Mouse (Mus musculus) heart, embryonic 11.5 days (tissue): ENCODE results near the gene Aftph. TPM values are rescaled to one million over a fixed set of nuclear protein-coding genes. Genes with fewer than 3 reads are reported as not detected.

Source experiments
- ATAC-seq: fragments of 200-750 bp; cut with Nextera tagmentation; replicated peaks from 2 replicates; pipeline ENCODE4 v1.8.0; 2017; ENCODE audit warnings: moderate library complexity; ENCODE audit not compliant: insufficient number of reproducible peaks, low FRiP score, low TSS enrichment
- H3K27ac ChIP-seq: fragments of 300-500 bp; sonication (generic); 2 replicates; pipeline ENCODE4 v1.5.1; 2014; ENCODE audit warnings: mild to moderate bottlenecking, low read depth, low read length
- H3K27me3 ChIP-seq: fragments of 300-500 bp; sonication (generic); 2 replicates; pipeline ENCODE4 v1.6.1; 2014; ENCODE audit warnings: mild to moderate bottlenecking, low read length, mixed read lengths; ENCODE audit not compliant: control insufficient read depth, insufficient read depth
- H3K36me3 ChIP-seq: fragments of 300-500 bp; sonication (generic); 2 replicates; pipeline ENCODE4 v1.6.1; 2014; ENCODE audit warnings: mild to moderate bottlenecking, low read length, moderate library complexity, mixed read lengths; ENCODE audit not compliant: control insufficient read depth, insufficient read depth
- H3K4me1 ChIP-seq: fragments of 300-500 bp; sonication (generic); 2 replicates; pipeline ENCODE4 v1.6.1; 2014; ENCODE audit warnings: low read length; ENCODE audit not compliant: control insufficient read depth, insufficient read depth
- H3K4me2 ChIP-seq: fragments of 300-500 bp; sonication (generic); 2 replicates; pipeline ENCODE4 v1.6.1; 2014; ENCODE audit warnings: mild to moderate bottlenecking, moderate library complexity
- H3K4me3 ChIP-seq: fragments of 300-500 bp; sonication (generic); 2 replicates; pipeline ENCODE4 v1.5.1; 2014; ENCODE audit warnings: low read depth, low read length
- H3K9ac ChIP-seq: fragments of 300-500 bp; sonication (generic); 2 replicates; pipeline ENCODE4 v1.6.1; 2014; ENCODE audit warnings: mild to moderate bottlenecking, low read depth, low read length, moderate library complexity
- H3K9me3 ChIP-seq: fragments of 300-500 bp; sonication (generic); replicated peaks from 2 replicates; pipeline ENCODE4 v1.6.1; 2016; ENCODE audit warnings: low read length; ENCODE audit not compliant: control insufficient read depth
- WGBS: fragments of 180-500 bp; shearing (Covaris S2); extraction: QIAGEN DNeasy Blood & Tissue Kit; methylation state at CpG from one replicate; pipeline ENCODE4 v1.1.7; 2014; ENCODE audit not compliant: insufficient replicate concordance; 5-methylcytosine and 5-hydroxymethylcytosine counted together
- polyA plus RNA-seq: library from polyadenylated mRNA; unstranded; fragments of >200 nt; fragmentation: Nextera tagmentation; extraction: Ambion mirVana; gene quantifications from 2 replicates; pipeline ENCODE4 v1.2.1, GENCODE M21; 2014

Gene Aftph
- polyA plus RNA-seq, 1 experiment from 2014 or later: 15.7 TPM

DNA sequence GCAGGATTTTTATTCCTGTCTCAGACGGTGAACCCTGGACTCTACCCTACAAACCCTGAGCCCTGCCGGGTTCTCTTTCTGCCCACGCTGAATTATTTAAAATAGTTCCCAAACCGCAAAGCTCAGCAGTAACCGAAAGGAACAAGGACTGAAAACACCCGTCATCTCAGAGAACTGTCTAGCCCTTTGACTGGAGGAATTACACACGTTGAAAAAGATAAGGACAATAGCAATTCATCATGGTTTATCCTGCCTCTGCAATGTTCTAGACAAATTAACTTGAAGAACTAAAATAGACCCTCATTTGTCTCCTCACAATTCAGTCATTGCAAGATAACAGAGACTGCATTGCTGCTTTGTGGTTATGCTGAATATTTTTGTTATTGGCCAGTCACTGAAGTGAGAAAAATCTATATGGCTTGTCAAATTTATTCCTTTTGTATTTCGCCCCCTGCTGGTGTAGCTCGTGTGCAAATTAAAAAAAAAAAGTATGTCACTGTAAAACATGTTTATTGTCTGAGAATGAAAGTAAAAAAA is 1.0 kb upstream of the Aftph start:
- under 1% methylated on average over 9 of the region's 9 CpGs for WGBS
- H3K4me3 ChIP-seq: peak overlapping the region; percentile 98
- no peak for ATAC-seq
- no peaks in the 10 kb centered on the region for H3K9me3 ChIP-seq
- no peaks in the 10 kb centered on the region for H3K27me3 ChIP-seq
- peak overlapping the region; percentile 69 for H3K9ac ChIP-seq
- peak overlapping the region; percentile 84 for H3K27ac ChIP-seq
- peak overlapping the region; percentile 93 for H3K4me2 ChIP-seq
- no peaks in the 10 kb centered on the region for H3K4me1 ChIP-seq
- H3K36me3 ChIP-seq: no peaks in the 10 kb centered on the region

- Histone ChIP-seq H3K4me3 (peak overlapping the region; percentile 98), H3K9me3 (no peaks in the 10 kb centered on the region), H3K27ac (peak overlapping the region; percentile 84), H3K4me2 (peak overlapping the region; percentile 93), H3K4me1 (no peaks in the 10 kb centered on the region), H3K36me3 (no peaks in the 10 kb centered on the region), H3K27me3 (no peaks in the 10 kb centered on the region), H3K9ac (peak overlapping the region; percentile 89)
- ATAC-seq: peak; percentile 66
- WGBS: under 1% methylated on average over 48 of the region's 56 CpGs
Observed at GRCm38 (mm10) chr11:20740481-20741200, 748 bp downstream of the Aftph start.

DNA sequence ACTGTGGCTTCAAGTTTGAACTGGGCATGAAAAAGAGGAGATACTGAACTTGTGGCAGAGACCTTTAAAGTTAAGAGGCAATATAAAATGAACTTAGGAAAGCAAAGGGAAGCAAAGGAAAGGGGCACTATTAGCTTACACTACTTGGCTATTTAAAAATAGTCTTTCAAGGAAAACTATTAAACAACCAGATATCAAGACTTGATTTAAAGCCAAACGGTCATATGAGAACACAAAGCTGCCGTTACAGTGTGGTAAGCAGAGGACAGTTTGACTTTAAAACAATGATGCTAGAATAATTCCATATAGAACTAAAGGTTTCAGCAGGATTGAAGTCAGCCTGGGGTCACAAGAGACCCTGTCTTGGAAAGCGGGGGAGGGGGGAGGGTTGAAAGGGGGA is 7.3 kb downstream of the Aftph start:
- Histone ChIP-seq H3K4me3 (no peak overlapping the region), H3K27ac (no peak overlapping the region), H3K27me3 (no peaks in the 10 kb centered on the region), H3K9ac (no peak overlapping the region), H3K4me1 (no peaks in the 10 kb centered on the region), H3K36me3 (no peaks in the 10 kb centered on the region), H3K4me2 (no peak overlapping the region), H3K9me3 (no peaks in the 10 kb centered on the region)
- 78% methylated on average over 3 of the region's 3 CpGs for WGBS
- no peak for ATAC-seq

GRCm38 (mm10) chr11:20733486-20734030 is 7.8 kb downstream of the Aftph start:
- Histone ChIP-seq H3K4me2 (no peak overlapping the region), H3K9me3 (no peaks in the 10 kb centered on the region), H3K4me3 (no peak overlapping the region), H3K36me3 (no peaks in the 10 kb centered on the region), H3K4me1 (no peaks in the 10 kb centered on the region), H3K27me3 (no peaks in the 10 kb centered on the region), H3K9ac (no peak overlapping the region), H3K27ac (no peak overlapping the region)
- no peak for ATAC-seq
- WGBS: 63% methylated on average over 3 of the region's 3 CpGs

GRCm38 (mm10) chr11:20729403-20729802 is 12.0 kb downstream of the Aftph start:
- peaks cover 8% of the 10 kb centered on the region; the same call in 1 of the 2 replicates for H3K36me3 ChIP-seq
- no peak overlapping the region for H3K9ac ChIP-seq
- no peak overlapping the region for H3K27ac ChIP-seq
- ATAC-seq: no peak
- no peak overlapping the region for H3K4me3 ChIP-seq
- H3K27me3 ChIP-seq: no peaks in the 10 kb centered on the region
- WGBS: 83% methylated on average over 1 of the region's 1 CpGs
- no peaks in the 10 kb centered on the region for H3K4me1 ChIP-seq
- H3K4me2 ChIP-seq: no peak overlapping the region
- no peaks in the 10 kb centered on the region for H3K9me3 ChIP-seq

DNA sequence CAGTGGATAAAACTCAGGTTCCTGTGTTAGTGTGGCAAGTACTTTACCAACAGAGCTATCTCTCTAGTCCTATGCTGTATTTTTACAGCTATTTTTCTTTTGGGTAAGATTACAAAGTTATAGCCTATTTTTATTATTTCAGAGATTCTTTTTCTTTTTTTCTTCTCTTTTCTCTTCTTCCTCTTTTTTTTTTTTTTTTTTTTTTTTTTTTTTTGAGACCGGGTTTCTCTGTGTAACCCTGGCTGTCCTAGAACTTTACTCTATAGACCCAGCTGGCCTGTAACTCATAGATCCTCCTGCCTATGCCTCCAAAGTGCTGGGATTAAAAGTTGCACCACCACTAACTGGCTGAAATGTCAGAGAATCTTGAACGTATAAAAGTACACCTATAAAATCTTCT is 13.3 kb downstream of the Aftph start:
- H3K4me1 ChIP-seq: no peaks in the 10 kb centered on the region
- WGBS: 74% methylated on average over 2 of the region's 2 CpGs
- no peak overlapping the region for H3K4me2 ChIP-seq
- H3K4me3 ChIP-seq: no peak overlapping the region
- no peaks in the 10 kb centered on the region for H3K27me3 ChIP-seq
- no peak overlapping the region for H3K9ac ChIP-seq
- H3K9me3 ChIP-seq: no peaks in the 10 kb centered on the region
- peaks cover 8% of the 10 kb centered on the region; the same call in 1 of the 2 replicates for H3K36me3 ChIP-seq
- no peak overlapping the region for H3K27ac ChIP-seq
- no peak for ATAC-seq

DNA sequence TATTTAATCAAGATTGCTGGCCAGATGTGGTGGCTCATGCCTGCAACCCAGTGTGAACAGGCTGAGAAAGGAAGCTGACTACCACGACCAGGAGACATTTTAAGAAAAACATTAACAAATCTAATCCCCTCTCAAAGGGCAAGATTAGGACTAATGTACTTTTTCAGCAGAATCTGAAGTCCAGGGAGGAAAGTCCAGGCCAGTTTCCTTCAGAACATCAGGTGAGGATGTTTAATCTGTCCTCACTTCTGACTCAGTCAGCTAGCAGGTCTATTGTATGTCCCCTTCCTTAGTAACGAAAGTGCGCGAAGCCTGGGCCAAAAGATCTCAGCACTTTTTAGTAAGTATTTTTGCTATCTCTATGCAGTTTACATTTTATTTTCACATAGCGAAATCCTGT is 17.8 kb downstream of the Aftph start:
- H3K4me3 ChIP-seq: no peak overlapping the region
- no peak overlapping the region for H3K9ac ChIP-seq
- H3K4me1 ChIP-seq: no peaks in the 10 kb centered on the region
- no peaks in the 10 kb centered on the region for H3K27me3 ChIP-seq
- H3K27ac ChIP-seq: no peak overlapping the region
- WGBS: 80% methylated on average over 5 of the region's 5 CpGs
- no peak for ATAC-seq
- H3K9me3 ChIP-seq: no peaks in the 10 kb centered on the region
- no peak overlapping the region for H3K4me2 ChIP-seq
- H3K36me3 ChIP-seq: peaks cover 8% of the 10 kb centered on the region; the same call in 1 of the 2 replicates

- Histone ChIP-seq H3K36me3 (no peaks in the 10 kb centered on the region), H3K9ac (no peak overlapping the region), H3K4me3 (no peak overlapping the region), H3K27me3 (no peaks in the 10 kb centered on the region), H3K27ac (no peak overlapping the region), H3K4me2 (no peak overlapping the region), H3K9me3 (no peaks in the 10 kb centered on the region), H3K4me1 (no peaks in the 10 kb centered on the region)
- ATAC-seq: no peak
- 77% methylated on average over 9 of the region's 9 CpGs for WGBS
Observed at GRCm38 (mm10) chr11:20712068-20712671, 29.2 kb downstream of the Aftph start.
